Comparison of ENCODE assay signal across 31 mouse cellular contexts in the genomic region with DNA sequence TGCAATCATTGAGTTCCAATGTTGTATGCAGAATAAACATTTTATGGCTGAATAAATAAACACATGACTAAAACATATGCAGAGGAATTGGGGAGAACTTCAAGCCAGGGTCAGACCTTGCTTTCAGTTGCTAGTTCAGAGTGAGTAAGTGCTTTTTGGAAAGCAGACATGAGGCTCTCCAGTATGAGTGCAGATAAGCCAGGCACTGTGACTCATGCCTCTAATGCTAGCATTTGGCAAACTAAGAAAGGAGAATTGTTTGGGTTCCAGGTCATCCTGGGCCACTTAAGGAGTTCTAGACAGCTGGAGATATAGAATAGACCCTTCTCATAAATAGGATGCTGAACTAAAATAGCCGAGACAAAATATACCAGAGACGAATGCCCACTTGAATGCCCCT. TPM values are rescaled to one million over a fixed set of nuclear protein-coding genes. Genes with fewer than 3 reads are reported as not detected.
A peak's percentile ranks its signal among the peaks of the same experiment; 100 is the strongest.
DNase-seq lines count a peak whose midpoint lies in the region; ATAC-seq and TF ChIP-seq lines count a peak whose summit lies in the region.
"Had no signal": no experiment of that assay in that cellular context is flagged by ENCODE, and none has a peak within 500 bp of the region (broad histone marks: within the 10 kb centered on the region; RNA-seq: fewer than 3 reads in every experiment).

No protein-coding gene starts in this region.

- H3K9ac ChIP-seq in heart, embryonic 11.5 days (ENCODE audit: low read depth, low read length) = no peak overlapping the region
- H3K9ac ChIP-seq in lung, postnatal 0 days (replicated peaks; ENCODE audit: low read depth) = no peak overlapping the region
- H3K9ac ChIP-seq in MEL (ENCODE audit: control insufficient read depth, low read depth, low read length, poor library complexity, severe bottlenecking) = no peak overlapping the region
- no peak overlapping the region for H3K9ac ChIP-seq in neural tube, embryonic 15.5 days (replicated peaks)
- H3K9ac ChIP-seq: embryonic facial prominence, embryonic 12.5 days; forebrain, embryonic 13.5 days; heart, embryonic 15.5 days; hindbrain, embryonic 12.5 days; liver, embryonic 13.5 days; lung, embryonic 14.5 days; midbrain, embryonic 12.5 days had no signal

- H3K4me3 ChIP-seq in heart, embryonic 11.5 days (ENCODE audit: low read depth, low read length) = no peak overlapping the region
- H3K4me3 ChIP-seq in lung, postnatal 0 days (ENCODE audit: low read depth, low read length) = no peak overlapping the region
- H3K4me3 ChIP-seq in MEL (ENCODE audit: control insufficient read depth in 1 of 2, insufficient read depth in 1 of 2, low read depth in 2 of 2, low read length in 2 of 2) = no peak overlapping the region
- no peak overlapping the region for H3K4me3 ChIP-seq in neural tube, embryonic 15.5 days (replicated peaks)
- H3K4me3 ChIP-seq: embryonic facial prominence, embryonic 12.5 days; erythroblast, embryonic 14.5 days; forebrain, embryonic 13.5 days; gastrocnemius, adult 2 months; heart, embryonic 15.5 days; hindbrain, embryonic 12.5 days; liver, embryonic 13.5 days; midbrain, embryonic 12.5 days had no signal

- H3K79me2 ChIP-seq in MEL (ENCODE audit: control insufficient read depth, insufficient read depth, low read length, poor library complexity) = no peaks in the 10 kb centered on the region

- H3K36me3 ChIP-seq in heart, embryonic 11.5 days (ENCODE audit: control insufficient read depth, insufficient read depth, low read length) = no peaks in the 10 kb centered on the region
- no peaks in the 10 kb centered on the region for H3K36me3 ChIP-seq in lung, postnatal 0 days (ENCODE audit: insufficient read depth, low read length)
- H3K36me3 ChIP-seq in MEL (ENCODE audit: control insufficient read depth in 1 of 2, insufficient read depth in 2 of 2, low read length in 2 of 2) = peaks cover 0 to 26% of the 10 kb centered on the region in 2 experiments; a peak in 2 of 4 replicates
- no peaks in the 10 kb centered on the region for H3K36me3 ChIP-seq in neural tube, embryonic 15.5 days
- H3K36me3 ChIP-seq: embryonic facial prominence, embryonic 12.5 days; heart, embryonic 15.5 days; hindbrain, embryonic 12.5 days; liver, embryonic 13.5 days; midbrain, embryonic 12.5 days had no signal

- WGBS in heart, embryonic 11.5 days (ENCODE audit: insufficient replicate concordance) = 57% methylated on average over 2 of the region's 2 CpGs
- 43% methylated on average over 2 of the region's 2 CpGs for WGBS in lung, postnatal 0 days
- WGBS in neural tube, embryonic 15.5 days = 92% methylated on average over 2 of the region's 2 CpGs

- no peaks in the 10 kb centered on the region for H3K9me3 ChIP-seq in heart, embryonic 11.5 days (replicated peaks; ENCODE audit: control insufficient read depth, low read length)
- no peaks in the 10 kb centered on the region for H3K9me3 ChIP-seq in lung, postnatal 0 days (ENCODE audit: low read length)
- no peaks in the 10 kb centered on the region for H3K9me3 ChIP-seq in MEL (replicated peaks; ENCODE audit: insufficient read depth, low read length)
- H3K9me3 ChIP-seq in neural tube, embryonic 15.5 days (replicated peaks) = no peaks in the 10 kb centered on the region
- H3K9me3 ChIP-seq: embryonic facial prominence, embryonic 12.5 days; forebrain, embryonic 13.5 days; heart, embryonic 15.5 days; hindbrain, embryonic 12.5 days; liver, embryonic 13.5 days; midbrain, embryonic 12.5 days had no signal

- H3K4me2 ChIP-seq in heart, embryonic 11.5 days = no peak overlapping the region
- H3K4me2 ChIP-seq in lung, postnatal 0 days (replicated peaks; ENCODE audit: low read depth, low read length) = no peak overlapping the region
- no peak overlapping the region for H3K4me2 ChIP-seq in neural tube, embryonic 15.5 days
- H3K4me2 ChIP-seq: embryonic facial prominence, embryonic 12.5 days; forebrain, embryonic 13.5 days; heart, embryonic 15.5 days; hindbrain, embryonic 12.5 days; liver, embryonic 13.5 days; lung, embryonic 14.5 days; midbrain, embryonic 12.5 days had no signal

- ATAC-seq in heart, embryonic 11.5 days (replicated peaks; ENCODE audit: insufficient number of reproducible peaks, low FRiP score, low TSS enrichment) = no peak
- peak; percentile 70 for ATAC-seq in lung, postnatal 0 days
- ATAC-seq in neural tube, embryonic 15.5 days (ENCODE audit: low FRiP score) = no peak
- ATAC-seq: forebrain, embryonic 13.5 days had no signal

- no peaks in the 10 kb centered on the region for H3K27me3 ChIP-seq in heart, embryonic 11.5 days (ENCODE audit: control insufficient read depth, insufficient read depth, low read length)
- no peaks in the 10 kb centered on the region for H3K27me3 ChIP-seq in lung, postnatal 0 days (replicated peaks; ENCODE audit: insufficient read depth, low read length)
- H3K27me3 ChIP-seq in MEL (ENCODE audit: control insufficient read depth in 1 of 2, insufficient read depth in 2 of 2, low read length in 2 of 2) = no peaks in the 10 kb centered on the region
- H3K27me3 ChIP-seq in neural tube, embryonic 15.5 days (replicated peaks) = no peaks in the 10 kb centered on the region
- H3K27me3 ChIP-seq: embryonic facial prominence, embryonic 12.5 days; forebrain, embryonic 13.5 days; heart, embryonic 15.5 days; hindbrain, embryonic 12.5 days; liver, embryonic 13.5 days; midbrain, embryonic 12.5 days had no signal

- H3K27ac ChIP-seq in heart, embryonic 11.5 days (ENCODE audit: low read depth, low read length) = no peak overlapping the region
- H3K27ac ChIP-seq in lung, postnatal 0 days (ENCODE audit: low read length) = no peak overlapping the region
- H3K27ac ChIP-seq in MEL (ENCODE audit: control insufficient read depth, low read depth, low read length) = peak overlapping the region; percentile 47; the same call in 1 of the 2 replicates
- H3K27ac ChIP-seq in neural tube, embryonic 15.5 days (replicated peaks) = no peak overlapping the region
- H3K27ac ChIP-seq: embryonic facial prominence, embryonic 12.5 days; forebrain, embryonic 13.5 days; gastrocnemius, adult 2 months; heart, embryonic 15.5 days; hindbrain, embryonic 12.5 days; kidney, postnatal 0 days; liver, embryonic 13.5 days; midbrain, embryonic 12.5 days had no signal

- TF ChIP-seq CTCF in lung, postnatal 0 days (IDR thresholded peaks at IDR 0.05) = no peak
- no peak for TF ChIP-seq CTCF in MEL (IDR thresholded peaks at IDR 0.05 in 2 of 3, conservative IDR thresholded peaks at IDR 0.05 in 1 of 3; ENCODE audit: control insufficient read depth in 1 of 3, insufficient read depth in 1 of 3, low read depth in 2 of 3, low read length in 3 of 3, poor library complexity in 1 of 3, severe bottlenecking in 1 of 3)

- peaks cover 4% of the 10 kb centered on the region; the same call in 1 of the 2 replicates for H3K4me1 ChIP-seq in heart, embryonic 11.5 days (ENCODE audit: control insufficient read depth, insufficient read depth, low read length)
- peaks cover 11% of the 10 kb centered on the region for H3K4me1 ChIP-seq in lung, postnatal 0 days (ENCODE audit: insufficient read depth, low read depth, low read length)
- peaks cover 7 to 22% of the 10 kb centered on the region in 2 experiments for H3K4me1 ChIP-seq in MEL (ENCODE audit: control insufficient read depth in 1 of 2, insufficient read depth in 2 of 2, low read length in 2 of 2)
- H3K4me1 ChIP-seq in neural tube, embryonic 15.5 days = no peaks in the 10 kb centered on the region
- H3K4me1 ChIP-seq: embryonic facial prominence, embryonic 12.5 days; forebrain, embryonic 13.5 days; hindbrain, embryonic 12.5 days; midbrain, embryonic 12.5 days had no signal

- TF ChIP-seq POLR2A in MEL (IDR thresholded peaks at IDR 0.05; ENCODE audit: control insufficient read depth in 1 of 2, insufficient read depth in 1 of 2, low read depth in 1 of 2, low read length in 2 of 2, poor library complexity in 1 of 2) = no peak

- TF ChIP-seq EP300 in lung, postnatal 0 days (IDR thresholded peaks at IDR 0.05) = peak; percentile 65; the same call in 1 of the 2 replicates
- peak; percentile 39 to 78; a peak in 3 of 4 replicates for TF ChIP-seq EP300 in MEL (IDR thresholded peaks at IDR 0.05; ENCODE audit: low read depth in 1 of 2, low read length in 2 of 2)

- TF ChIP-seq RAD21 in MEL (IDR thresholded peaks at IDR 0.05; ENCODE audit: low read depth, low read length) = no peak

- DNase-seq in heart, adult 11 months = peak; percentile 85
- peak; percentile 43 for DNase-seq in lung, postnatal 0 days (ENCODE audit: low spot score)
- DNase-seq in lung, postnatal 10 days = no peak
- peak; percentile 71 for DNase-seq in MEL (ENCODE audit: low read depth, low spot score)
- DNase-seq in brain, adult 2 months (ENCODE audit: low read depth, low spot score) = peak; percentile 3
- DNase-seq: cerebellum, adult 18-20 months; cerebellum, postnatal 25 days; gastrocnemius, adult 2 months; kidney, adult 11 months; layer of hippocampus, adult 9-11 months; liver, embryonic 13.5 days; lung, embryonic 14.5 days; thymus, adult 18-20 months; thymus, postnatal 36 days had no signal

RNA-seq across cellular contexts. Expression of a gene that starts 2.2 kb away (rescaled TPM):
- polyA plus RNA-seq in heart, embryonic 11.5 days (2014; fragmentation: Nextera tagmentation; extraction: Ambion mirVana) = 1.0 TPM in 1 of 2 replicates, not detected in the other
- not detected in 2 replicates for polyA plus RNA-seq in lung, postnatal 0 days (2015; fragmentation: Nextera tagmentation; extraction: Ambion mirVana)
- total RNA-seq in MEL (2012; rRNA removed) = 0.12 TPM in 1 of 2 replicates, not detected in the other
- polyA plus RNA-seq in MEL (2012; ENCODE audit: insufficient read depth in 1 of 2, insufficient read length in 2 of 2, low read depth in 1 of 2, low replicate concordance in 2 of 2, missing spikeins in 1 of 2) = under 1 TPM in 1 of 2 experiments, not detected in 1; 0.61 TPM
- 0.36 and 0.56 TPM in 2 replicates for polyA plus RNA-seq in neural tube, embryonic 15.5 days (2015; fragmentation: Nextera tagmentation; extraction: Ambion mirVana)
- total RNA-seq: gastrocnemius, adult 2 months; gastrocnemius, postnatal 4 days; left cerebral cortex, adult 18-20 months; left cerebral cortex, postnatal 25 days; monocyte, adult 5-6 weeks had no signal
- polyA plus RNA-seq: erythroblast, embryonic 14.5 days; kidney, postnatal 0 days; large intestine, adult 2 months; small intestine, adult 2 months had no signal

RNA-seq across cellular contexts. Expression of a gene that starts 4.4 kb away (rescaled TPM):
- polyA plus RNA-seq in heart, embryonic 11.5 days (2014; fragmentation: Nextera tagmentation; extraction: Ambion mirVana) = 0.07 and 0.13 TPM in 2 replicates
- not detected in 2 replicates for polyA plus RNA-seq in lung, postnatal 0 days (2015; fragmentation: Nextera tagmentation; extraction: Ambion mirVana)
- total RNA-seq in MEL (2012; rRNA removed) = 0.04 and 0.07 TPM in 2 replicates
- polyA plus RNA-seq in MEL (2012; ENCODE audit: insufficient read depth in 1 of 2, insufficient read length in 2 of 2, low read depth in 1 of 2, low replicate concordance in 2 of 2, missing spikeins in 1 of 2) = under 1 TPM in 1 of 2 experiments, not detected in 1; 0.07 TPM
- polyA plus RNA-seq in neural tube, embryonic 15.5 days (2015; fragmentation: Nextera tagmentation; extraction: Ambion mirVana) = 0.14 and 0.18 TPM in 2 replicates
- total RNA-seq: gastrocnemius, adult 2 months; gastrocnemius, postnatal 4 days; left cerebral cortex, adult 18-20 months; left cerebral cortex, postnatal 25 days; monocyte, adult 5-6 weeks had no signal
- polyA plus RNA-seq: erythroblast, embryonic 14.5 days; large intestine, adult 2 months; small intestine, adult 2 months had no signal

RNA-seq across cellular contexts. Expression of a gene that starts 15.7 kb away (rescaled TPM):
- not detected in 2 replicates for polyA plus RNA-seq in heart, embryonic 11.5 days (2014; fragmentation: Nextera tagmentation; extraction: Ambion mirVana)
- polyA plus RNA-seq in lung, postnatal 0 days (2015; fragmentation: Nextera tagmentation; extraction: Ambion mirVana) = not detected in 2 replicates
- 0.12 TPM in 1 of 2 replicates, not detected in the other for total RNA-seq in MEL (2012; rRNA removed)
- under 1 TPM in 1 of 2 experiments, not detected in 1; 0.25 TPM for polyA plus RNA-seq in MEL (2012; ENCODE audit: insufficient read depth in 1 of 2, insufficient read length in 2 of 2, low read depth in 1 of 2, low replicate concordance in 2 of 2, missing spikeins in 1 of 2)
- polyA plus RNA-seq in neural tube, embryonic 15.5 days (2015; fragmentation: Nextera tagmentation; extraction: Ambion mirVana) = 0.33 and 0.41 TPM in 2 replicates
- total RNA-seq: gastrocnemius, adult 2 months; gastrocnemius, postnatal 4 days; left cerebral cortex, adult 18-20 months; left cerebral cortex, postnatal 25 days; monocyte, adult 5-6 weeks had no signal
- polyA plus RNA-seq: erythroblast, embryonic 14.5 days; kidney, postnatal 0 days; large intestine, adult 2 months; limb, embryonic 14.5 days; liver, embryonic 13.5 days; lung, embryonic 14.5 days; small intestine, adult 2 months had no signal

RNA-seq across cellular contexts. Expression of a gene that starts 42.2 kb away (rescaled TPM):
- polyA plus RNA-seq in heart, embryonic 11.5 days (2014; fragmentation: Nextera tagmentation; extraction: Ambion mirVana) = 160 and 162 TPM in 2 replicates
- polyA plus RNA-seq in lung, postnatal 0 days (2015; fragmentation: Nextera tagmentation; extraction: Ambion mirVana) = 20.7 and 25.2 TPM in 2 replicates
- total RNA-seq in MEL (2012; rRNA removed) = 147 and 154 TPM in 2 replicates
- polyA plus RNA-seq in MEL (2012; ENCODE audit: insufficient read depth in 1 of 2, insufficient read length in 2 of 2, low read depth in 1 of 2, low replicate concordance in 2 of 2, missing spikeins in 1 of 2) = 100 to 1,000 TPM in 1 of 2 experiments, not detected in 1; 228 TPM
- 38.0 and 65.1 TPM in 2 replicates for polyA plus RNA-seq in neural tube, embryonic 15.5 days (2015; fragmentation: Nextera tagmentation; extraction: Ambion mirVana)

RNA-seq across cellular contexts. Expression of a gene that starts 50.9 kb away (rescaled TPM):
- polyA plus RNA-seq in heart, embryonic 11.5 days (2014; fragmentation: Nextera tagmentation; extraction: Ambion mirVana) = not detected in 2 replicates
- polyA plus RNA-seq in lung, postnatal 0 days (2015; fragmentation: Nextera tagmentation; extraction: Ambion mirVana) = not detected in 2 replicates
- not detected in 2 replicates for total RNA-seq in MEL (2012; rRNA removed)
- polyA plus RNA-seq in MEL (2012; ENCODE audit: insufficient read depth in 1 of 2, insufficient read length in 2 of 2, low read depth in 1 of 2, low replicate concordance in 2 of 2, missing spikeins in 1 of 2) = not detected
- polyA plus RNA-seq in neural tube, embryonic 15.5 days (2015; fragmentation: Nextera tagmentation; extraction: Ambion mirVana) = not detected in 2 replicates
- total RNA-seq: gastrocnemius, adult 2 months; gastrocnemius, postnatal 4 days; left cerebral cortex, adult 18-20 months; left cerebral cortex, postnatal 25 days; monocyte, adult 5-6 weeks had no signal
- polyA plus RNA-seq: embryonic facial prominence, embryonic 12.5 days; erythroblast, embryonic 14.5 days; forebrain, embryonic 13.5 days; heart, embryonic 15.5 days; hindbrain, embryonic 12.5 days; kidney, postnatal 0 days; large intestine, adult 2 months; limb, embryonic 14.5 days; liver, embryonic 13.5 days; lung, embryonic 14.5 days; midbrain, embryonic 12.5 days; small intestine, adult 2 months; stomach, embryonic 16.5 days had no signal
